Mouse (Mus musculus) midbrain, embryonic 10.5 days (tissue): ENCODE results near the gene Mllt11. TPM values are rescaled to one million over a fixed set of nuclear protein-coding genes. Genes with fewer than 3 reads are reported as not detected.
A peak's percentile ranks its signal among the peaks of the same experiment; 100 is the strongest.

Experiments used
- DNase-seq: peaks from one replicate; pipeline ENCODE4 v3.0.0-alpha.2; 2017; ENCODE audit warnings: low spot score
- H3K27ac ChIP-seq: fragments of 300-500 bp; sonication (generic); replicated peaks from 2 replicates; pipeline ENCODE4 v1.5.1; 2016; ENCODE audit warnings: mild to moderate bottlenecking
- H3K27me3 ChIP-seq: fragments of 300-500 bp; sonication (generic); 2 replicates; pipeline ENCODE4 v1.6.1; 2016; ENCODE audit warnings: low read depth, mild to moderate bottlenecking; ENCODE audit not compliant: poor library complexity, severe bottlenecking
- H3K36me3 ChIP-seq: fragments of 300-500 bp; sonication (generic); 2 replicates; pipeline ENCODE4 v1.6.1; 2016; ENCODE audit warnings: mild to moderate bottlenecking, moderate library complexity
- H3K4me1 ChIP-seq: fragments of 300-500 bp; sonication (generic); 2 replicates; pipeline ENCODE4 v1.6.1; 2016
- H3K4me3 ChIP-seq: fragments of 300-500 bp; sonication (generic); 2 replicates; pipeline ENCODE4 v1.5.1; 2016; ENCODE audit warnings: mild to moderate bottlenecking, moderate library complexity
- H3K9me3 ChIP-seq: fragments of 300-500 bp; sonication (generic); replicated peaks from 2 replicates; pipeline ENCODE4 v1.6.1; 2016; ENCODE audit warnings: mild to moderate bottlenecking
- WGBS: fragments of 180-500 bp; shearing (Covaris S2); methylation state at CpG from one replicate; pipeline ENCODE4 v1.1.7; 2016; 5-methylcytosine and 5-hydroxymethylcytosine counted together
- polyA plus RNA-seq: library from polyadenylated mRNA; unstranded; fragments of >200 nt; fragmentation: Nextera tagmentation; extraction: Ambion mirVana; gene quantifications from 2 replicates; pipeline ENCODE4 v1.2.1, GENCODE M21; 2016

Gene Mllt11
- polyA plus RNA-seq, 1 experiment from 2014 or later = 41.1 TPM

DNA sequence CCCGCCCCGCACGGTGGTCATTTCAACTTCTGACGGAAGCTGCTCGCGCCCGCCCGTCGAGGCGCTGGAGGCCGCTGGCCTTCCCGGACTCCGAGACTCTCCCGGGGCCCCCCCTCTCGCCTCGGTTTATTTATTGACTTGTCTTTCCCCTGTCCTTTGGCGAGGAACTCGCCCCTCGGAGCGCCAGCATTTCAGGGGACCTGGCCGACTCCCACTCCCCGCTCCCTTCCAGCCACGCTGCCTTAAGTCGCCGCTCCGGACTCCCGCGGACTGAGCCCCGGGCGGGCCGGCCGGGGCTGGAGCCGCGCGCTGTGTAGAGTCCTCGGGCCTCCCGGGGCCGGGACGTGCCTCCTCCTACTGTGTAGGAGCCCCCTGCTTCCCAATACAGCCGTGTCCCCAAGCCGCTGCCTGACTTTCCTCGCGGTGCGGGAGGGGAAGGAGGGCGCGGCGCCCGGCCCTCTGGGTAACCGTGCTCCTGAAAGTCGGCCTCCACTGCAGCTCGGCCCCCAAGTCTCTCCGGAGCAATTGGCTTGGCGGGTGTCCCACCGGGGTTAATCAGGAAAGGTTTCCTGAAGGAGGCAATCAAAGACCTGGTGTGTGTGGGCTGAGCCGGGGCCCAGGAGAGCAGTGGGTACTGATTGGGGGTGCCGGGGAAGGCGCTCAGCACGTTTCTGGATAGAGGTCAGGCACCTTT, 58.6 kb downstream of the Mllt11 start:
- H3K27ac ChIP-seq = peak overlapping the region; percentile 46; the same call in 1 of the 2 replicates
- DNase-seq = peak; percentile 44
- peaks cover 63% of the 10 kb centered on the region for H3K27me3 ChIP-seq
- 2% methylated on average over 58 of the region's 58 CpGs for WGBS
- peaks cover 52% of the 10 kb centered on the region for H3K36me3 ChIP-seq
- H3K4me1 ChIP-seq = peaks cover 23% of the 10 kb centered on the region
- H3K4me3 ChIP-seq = peak overlapping the region; percentile 49
- H3K9me3 ChIP-seq = 0 out of 2 replicates have a peak, but pooled peaks cover 5% of the 10 kb centered on the region

DNA sequence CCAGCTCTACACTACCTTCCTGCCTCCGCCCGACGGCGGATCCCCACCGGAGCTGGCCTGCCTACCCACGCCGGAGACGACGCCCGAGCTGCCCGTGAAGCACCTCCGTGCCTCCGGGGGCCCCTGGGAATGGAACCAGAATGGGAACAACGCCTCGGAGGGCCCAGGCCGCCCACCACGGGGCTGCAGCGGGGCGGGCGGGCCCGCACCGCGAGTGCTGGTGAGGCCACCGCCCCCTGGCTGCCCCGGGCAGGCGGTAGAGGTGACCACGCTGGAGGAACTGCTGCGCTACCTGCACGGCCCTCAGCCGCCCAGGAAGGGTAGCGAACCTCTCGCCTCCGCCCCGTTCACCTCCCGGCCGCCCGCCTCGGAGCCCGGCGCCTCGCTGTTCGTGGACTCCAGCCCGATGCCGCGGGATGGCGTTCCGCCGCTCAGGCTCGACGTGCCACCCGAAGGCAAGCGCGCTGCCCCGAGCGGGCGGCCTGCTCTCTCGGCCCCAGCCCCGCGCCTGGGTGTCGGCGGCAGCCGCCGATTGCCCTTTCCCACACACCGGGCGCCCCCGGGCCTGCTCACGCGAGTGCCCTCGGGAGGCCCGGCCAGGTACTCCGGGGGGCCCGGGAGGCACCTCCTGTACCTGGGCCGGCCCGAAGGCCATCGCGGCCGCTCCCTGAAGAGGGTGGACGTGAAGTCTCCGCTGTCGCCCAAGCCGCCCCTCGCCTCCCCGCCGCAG, 59.3 kb downstream of the Mllt11 start:
- Histone ChIP-seq H3K4me1 (peaks cover 23% of the 10 kb centered on the region), H3K4me3 (peak overlapping the region; percentile 49), H3K36me3 (peaks cover 59% of the 10 kb centered on the region), H3K9me3 (0 out of 2 replicates have a peak, but pooled peaks cover 5% of the 10 kb centered on the region), H3K27me3 (peaks cover 68% of the 10 kb centered on the region), H3K27ac (no peak overlapping the region)
- WGBS = 12% methylated on average over 84 of the region's 84 CpGs
- DNase-seq = peak; percentile 27

DNA sequence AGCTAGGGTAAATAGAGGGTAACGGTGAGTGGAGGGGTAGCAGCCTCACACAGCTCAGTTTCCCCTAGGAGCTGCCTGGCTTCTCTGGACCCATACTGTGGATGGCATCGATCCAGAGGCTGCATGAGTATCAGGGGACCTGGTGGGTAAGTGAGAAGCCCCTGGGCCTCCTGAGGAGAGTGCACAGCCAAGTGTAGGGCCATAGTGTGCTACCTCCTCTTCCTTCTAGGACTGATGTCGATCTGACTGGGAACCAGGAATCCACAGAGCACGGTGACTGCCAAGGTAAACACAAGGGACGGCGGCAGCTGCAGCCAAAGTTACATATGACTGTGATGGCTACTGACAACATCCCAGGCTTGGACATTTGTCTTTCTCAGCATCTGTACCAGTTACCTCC, 60.9 kb downstream of the Mllt11 start:
- peaks cover 75% of the 10 kb centered on the region for H3K36me3 ChIP-seq
- WGBS = 93% methylated on average over 6 of the region's 6 CpGs
- H3K27ac ChIP-seq = no peak overlapping the region

GRCm38 (mm10) chr3:95169996-95170395, 62.0 kb downstream of the Mllt11 start:
- WGBS = 86% methylated on average over 10 of the region's 10 CpGs
- Histone ChIP-seq H3K27ac (no peak overlapping the region), H3K4me1 (peaks cover 23% of the 10 kb centered on the region), H3K9me3 (0 out of 2 replicates have a peak, but pooled peaks cover 5% of the 10 kb centered on the region), H3K27me3 (peaks cover 68% of the 10 kb centered on the region), H3K36me3 (peaks cover 86% of the 10 kb centered on the region), H3K4me3 (no peak overlapping the region)
- no peak for DNase-seq

More for the DNA sequence above, 60.9 kb downstream of the Mllt11 start:
- no peak for DNase-seq
- Histone ChIP-seq H3K4me1 (peaks cover 23% of the 10 kb centered on the region), H3K4me3 (no peak overlapping the region), H3K9me3 (0 out of 2 replicates have a peak, but pooled peaks cover 5% of the 10 kb centered on the region), H3K27me3 (peaks cover 68% of the 10 kb centered on the region)

Other genes with a start within 250 kb of the Mllt11 start
- 40.0 and 42.2 TPM in 2 replicates for gene Zfp687, start 216.7 kb downstream of the Mllt11 start, polyA plus RNA-seq
- gene Psmd4, start 189.6 kb downstream of the Mllt11 start, polyA plus RNA-seq = 341 and 345 TPM in 2 replicates
- 18.0 and 18.7 TPM in 2 replicates for gene Pip5k1a, start 125.2 kb downstream of the Mllt11 start, polyA plus RNA-seq
- gene Vps72, start 121.1 kb downstream of the Mllt11 start, polyA plus RNA-seq = 278 and 290 TPM in 2 replicates
- 0.27 and 0.88 TPM in 2 replicates for gene Tmod4, start 107.7 kb downstream of the Mllt11 start, polyA plus RNA-seq
- gene Scnm1, start 98.2 kb downstream of the Mllt11 start, polyA plus RNA-seq = 79.5 and 88.6 TPM in 2 replicates
- gene Lysmd1, start 98.1 kb downstream of the Mllt11 start, polyA plus RNA-seq = 13.5 and 17.0 TPM in 2 replicates
- 1.8 and 3.0 TPM in 2 replicates for gene Tnfaip8l2, start 89.8 kb downstream of the Mllt11 start, polyA plus RNA-seq
- gene Sema6c, start 71.7 kb downstream of the Mllt11 start, polyA plus RNA-seq = 7.6 and 10.8 TPM in 2 replicates
- 10.6 and 11.3 TPM in 2 replicates for gene Gabpb2, start 14.3 kb downstream of the Mllt11 start, polyA plus RNA-seq
- gene Cdc42se1, start 3.4 kb downstream of the Mllt11 start, polyA plus RNA-seq = 92.5 and 92.7 TPM in 2 replicates
- 0.24 and 0.25 TPM in 2 replicates for gene Gm128, start 9.4 kb upstream of the Mllt11 start, polyA plus RNA-seq
- gene Bnipl, start 19.0 kb upstream of the Mllt11 start, polyA plus RNA-seq = 0.09 and 0.32 TPM in 2 replicates
- gene Mindy1, start 49.2 kb upstream of the Mllt11 start, polyA plus RNA-seq = 29.2 and 37.6 TPM in 2 replicates
- gene Prune1, start 49.9 kb upstream of the Mllt11 start, polyA plus RNA-seq = 25.2 and 27.9 TPM in 2 replicates
- gene Anxa9, start 75.0 kb upstream of the Mllt11 start, polyA plus RNA-seq = 1.5 and 1.9 TPM in 2 replicates
- 116 and 120 TPM in 2 replicates for gene Cers2, start 82.6 kb upstream of the Mllt11 start, polyA plus RNA-seq
- gene Setdb1, start 125.0 kb upstream of the Mllt11 start, polyA plus RNA-seq = 52.3 and 61.9 TPM in 2 replicates
- not detected in 2 replicates for gene 4930558C23Rik, start 170.7 kb upstream of the Mllt11 start, polyA plus RNA-seq
- gene Arnt, start 202.2 kb upstream of the Mllt11 start, polyA plus RNA-seq = 30.0 and 34.1 TPM in 2 replicates